Mouse (Mus musculus) stomach, embryonic 14.5 days (tissue): ENCODE data around the gene Greb1. TPM values are rescaled to one million over a fixed set of nuclear protein-coding genes. Genes with fewer than 3 reads are reported as not detected.
A peak's percentile ranks its signal among the peaks of the same experiment; 100 is the strongest.

ENCODE experiments used
- ATAC-seq: fragments of 200-750 bp; cut with Nextera tagmentation; 2 replicates; pipeline ENCODE4 v1.8.0; 2017; ENCODE audit warnings: low read depth, moderate TSS enrichment; ENCODE audit not compliant: insufficient number of reproducible peaks, insufficient read depth, low FRiP score
- H3K27ac ChIP-seq: fragments of 300-500 bp; sonication (generic); 2 replicates; pipeline ENCODE4 v1.5.1; 2014; ENCODE audit warnings: mild to moderate bottlenecking, low read length, moderate library complexity, mixed read lengths
- H3K27me3 ChIP-seq: fragments of 300-500 bp; sonication (generic); 2 replicates; pipeline ENCODE4 v1.6.1; 2014; ENCODE audit warnings: low read length, control low read depth, mixed read lengths; ENCODE audit not compliant: control insufficient read depth, insufficient read depth
- H3K36me3 ChIP-seq: fragments of 300-500 bp; sonication (generic); 2 replicates; pipeline ENCODE4 v1.6.1; 2014; ENCODE audit warnings: mild to moderate bottlenecking, control low read depth, low read length, moderate library complexity, mixed read lengths; ENCODE audit not compliant: control insufficient read depth, insufficient read depth
- H3K4me1 ChIP-seq: fragments of 300-500 bp; sonication (generic); 2 replicates; pipeline ENCODE4 v1.6.1; 2014; ENCODE audit warnings: low read length, control low read depth, mixed read lengths; ENCODE audit not compliant: control insufficient read depth, insufficient read depth
- H3K4me2 ChIP-seq: fragments of 300-500 bp; sonication (generic); replicated peaks from 2 replicates; pipeline ENCODE4 v1.6.1; 2014; ENCODE audit warnings: low read depth, low read length, control low read depth
- H3K4me3 ChIP-seq: fragments of 300-500 bp; sonication (generic); 2 replicates; pipeline ENCODE4 v1.5.1; 2014; ENCODE audit warnings: low read depth, low read length, control low read depth
- H3K9ac ChIP-seq: fragments of 300-500 bp; sonication (generic); replicated peaks from 2 replicates; pipeline ENCODE4 v1.6.1; 2014; ENCODE audit warnings: low read depth, mild to moderate bottlenecking, control low read depth, low read length, moderate library complexity, mixed read lengths
- H3K9me3 ChIP-seq: fragments of 300-500 bp; sonication (generic); 2 replicates; pipeline ENCODE4 v1.6.1; 2016; ENCODE audit warnings: low read depth, low read length, control low read depth; ENCODE audit not compliant: control insufficient read depth
- WGBS: fragments of 180-500 bp; shearing (Covaris S2); extraction: QIAGEN DNeasy Blood & Tissue Kit; methylation state at CpG from one replicate; pipeline ENCODE4 v1.1.7; 2014; 5-methylcytosine and 5-hydroxymethylcytosine counted together
- polyA plus RNA-seq: library from polyadenylated mRNA; unstranded; fragments of >200 nt; fragmentation: Nextera tagmentation; extraction: Ambion mirVana; gene quantifications from 2 replicates; pipeline ENCODE4 v1.2.1, GENCODE M21; 2014

Gene Greb1
- polyA plus RNA-seq, 1 experiment from 2014 or later: 1.8 TPM

- Histone ChIP-seq H3K4me3 (no peak overlapping the region), H3K4me2 (no peak overlapping the region), H3K27ac (no peak overlapping the region), H3K9me3 (no peaks in the 10 kb centered on the region), H3K27me3 (no peaks in the 10 kb centered on the region), H3K9ac (no peak overlapping the region), H3K4me1 (no peaks in the 10 kb centered on the region), H3K36me3 (no peaks in the 10 kb centered on the region)
- 94% methylated on average over 10 of the region's 10 CpGs for WGBS
- ATAC-seq: no peak
These were observed 128.4 kb downstream of the Greb1 start for GRCm38 (mm10) chr12:16672246-16672645.

GRCm38 (mm10) chr12:16669176-16669575 lies 131.5 kb downstream of the Greb1 start:
- no peak overlapping the region for H3K4me3 ChIP-seq
- 59% methylated on average over 3 of the region's 3 CpGs for WGBS
- no peak overlapping the region for H3K27ac ChIP-seq
- H3K27me3 ChIP-seq: no peaks in the 10 kb centered on the region
- H3K4me2 ChIP-seq: no peak overlapping the region
- H3K9me3 ChIP-seq: no peaks in the 10 kb centered on the region
- no peak overlapping the region for H3K9ac ChIP-seq
- no peaks in the 10 kb centered on the region for H3K4me1 ChIP-seq
- ATAC-seq: no peak
- no peaks in the 10 kb centered on the region for H3K36me3 ChIP-seq

GRCm38 (mm10) chr12:16665022-16665421 lies 135.7 kb downstream of the Greb1 start:
- H3K27ac ChIP-seq: no peak overlapping the region
- 10% methylated on average over 2 of the region's 2 CpGs for WGBS
- H3K9ac ChIP-seq: no peak overlapping the region
- 0 out of 2 replicates have a peak, but pooled peaks cover 7% of the 10 kb centered on the region for H3K4me1 ChIP-seq
- H3K4me3 ChIP-seq: no peak overlapping the region
- ATAC-seq: peak; percentile 46; the same call in 1 of the 2 replicates
- no peaks in the 10 kb centered on the region for H3K27me3 ChIP-seq
- H3K9me3 ChIP-seq: no peaks in the 10 kb centered on the region
- no peak overlapping the region for H3K4me2 ChIP-seq
- H3K36me3 ChIP-seq: no peaks in the 10 kb centered on the region

GRCm38 (mm10) chr12:16662955-16663585 lies 137.6 kb downstream of the Greb1 start:
- Histone ChIP-seq H3K36me3 (no peaks in the 10 kb centered on the region), H3K9ac (no peak overlapping the region), H3K27ac (peak overlapping the region; percentile 56), H3K27me3 (no peaks in the 10 kb centered on the region), H3K4me2 (no peak overlapping the region), H3K4me3 (no peak overlapping the region), H3K4me1 (0 out of 2 replicates have a peak, but pooled peaks cover 7% of the 10 kb centered on the region), H3K9me3 (no peaks in the 10 kb centered on the region)
- no peak for ATAC-seq
- 49% methylated on average over 6 of the region's 6 CpGs for WGBS

GRCm38 (mm10) chr12:16661936-16662335 lies 138.8 kb downstream of the Greb1 start:
- Histone ChIP-seq H3K27ac (no peak overlapping the region), H3K9ac (no peak overlapping the region), H3K9me3 (no peaks in the 10 kb centered on the region), H3K4me1 (0 out of 2 replicates have a peak, but pooled peaks cover 7% of the 10 kb centered on the region), H3K27me3 (no peaks in the 10 kb centered on the region), H3K36me3 (no peaks in the 10 kb centered on the region), H3K4me2 (no peak overlapping the region), H3K4me3 (no peak overlapping the region)
- no peak for ATAC-seq
- WGBS: 69% methylated on average over 2 of the region's 2 CpGs

GRCm38 (mm10) chr12:16661459-16661858 lies 139.2 kb downstream of the Greb1 start:
- Histone ChIP-seq H3K9me3 (no peaks in the 10 kb centered on the region), H3K27me3 (no peaks in the 10 kb centered on the region), H3K27ac (no peak overlapping the region), H3K4me1 (0 out of 2 replicates have a peak, but pooled peaks cover 7% of the 10 kb centered on the region), H3K4me3 (no peak overlapping the region), H3K9ac (no peak overlapping the region), H3K36me3 (no peaks in the 10 kb centered on the region), H3K4me2 (no peak overlapping the region)
- 83% methylated on average over 10 of the region's 10 CpGs for WGBS
- no peak for ATAC-seq

- no peaks in the 10 kb centered on the region for H3K36me3 ChIP-seq
- no peak for ATAC-seq
These were observed 143.5 kb downstream of the Greb1 start for GRCm38 (mm10) chr12:16656906-16657875.

GRCm38 (mm10) chr12:16655604-16656003 lies 145.1 kb downstream of the Greb1 start:
- H3K36me3 ChIP-seq: no peaks in the 10 kb centered on the region
- ATAC-seq: no peak
- H3K4me3 ChIP-seq: no peak overlapping the region
- H3K9me3 ChIP-seq: no peaks in the 10 kb centered on the region
- no peak overlapping the region for H3K27ac ChIP-seq
- peaks cover 16% of the 10 kb centered on the region for H3K27me3 ChIP-seq
- no peaks in the 10 kb centered on the region; the same call in 1 of the 2 replicates for H3K4me1 ChIP-seq
- H3K9ac ChIP-seq: no peak overlapping the region
- WGBS: 66% methylated on average over 4 of the region's 4 CpGs
- no peak overlapping the region for H3K4me2 ChIP-seq

More at GRCm38 (mm10) chr12:16656906-16657875, 143.5 kb downstream of the Greb1 start:
- no peak overlapping the region for H3K27ac ChIP-seq
- no peaks in the 10 kb centered on the region for H3K9me3 ChIP-seq
- H3K4me3 ChIP-seq: no peak overlapping the region
- peaks cover 16% of the 10 kb centered on the region for H3K27me3 ChIP-seq
- WGBS: 78% methylated on average over 5 of the region's 5 CpGs
- no peaks in the 10 kb centered on the region; the same call in 1 of the 2 replicates for H3K4me1 ChIP-seq
- H3K4me2 ChIP-seq: no peak overlapping the region
- no peak overlapping the region for H3K9ac ChIP-seq
